Mouse (Mus musculus): ENCODE results near the gene Nptn. TPM values are rescaled to one million over a fixed set of nuclear protein-coding genes. Genes with fewer than 3 reads are reported as not detected.

Gene Nptn
- polyA plus RNA-seq, 1 experiment from 2014 or later = 124 TPM

DNA sequence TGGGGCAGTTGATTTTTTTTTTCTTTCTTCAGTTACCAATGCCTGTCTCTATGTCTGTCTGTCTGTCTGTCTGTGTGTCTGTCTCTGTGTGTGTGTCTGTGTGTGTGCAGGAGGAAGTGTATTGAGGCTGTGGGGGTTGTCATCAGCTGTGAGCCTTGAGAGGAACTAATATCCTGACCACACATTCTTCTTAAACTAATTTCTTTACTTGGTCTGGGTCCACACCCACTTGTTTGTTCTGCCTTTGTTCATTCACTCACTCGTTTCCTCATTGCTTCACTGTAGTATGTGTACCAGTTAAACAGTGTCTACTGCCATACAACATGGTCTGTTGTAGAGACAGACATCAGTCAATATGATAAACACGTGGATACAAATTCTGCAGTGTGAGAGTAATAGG, 45.2 kb downstream of the Nptn start:
- 80% methylated on average over 2 of the region's 2 CpGs for WGBS
- Histone ChIP-seq H3K9ac (no peak overlapping the region), H3K27me3 (no peaks in the 10 kb centered on the region), H3K4me2 (no peak overlapping the region), H3K27ac (no peak overlapping the region), H3K4me3 (no peak overlapping the region), H3K9me3 (no peaks in the 10 kb centered on the region), H3K36me3 (peaks cover 11% of the 10 kb centered on the region; the same call in 1 of the 2 replicates), H3K4me1 (no peaks in the 10 kb centered on the region)
- no peak for ATAC-seq (ENCODE audit: insufficient number of reproducible peaks, low FRiP score, low TSS enrichment, low read depth)

DNA sequence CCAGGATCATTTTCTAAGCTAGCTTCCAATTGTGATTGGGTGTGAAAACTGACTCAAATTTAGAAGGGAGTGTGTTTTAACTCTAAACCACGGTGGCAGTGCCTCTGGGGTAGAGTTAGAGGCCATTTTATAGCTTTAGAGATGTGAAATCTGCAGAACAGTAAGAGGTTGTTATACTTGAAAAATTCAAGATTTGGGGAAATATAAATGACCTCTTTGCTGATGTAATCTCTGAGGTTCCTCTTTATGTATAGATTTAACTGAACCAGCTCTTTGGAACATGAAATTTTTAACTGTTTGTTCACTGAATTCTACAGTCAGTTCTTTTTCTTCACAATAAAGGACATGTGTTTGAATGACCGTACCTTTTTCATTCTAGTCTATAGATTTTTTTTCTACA, 48.4 kb downstream of the Nptn start:
- Histone ChIP-seq H3K27ac (no peak overlapping the region), H3K4me3 (no peak overlapping the region), H3K4me1 (no peaks in the 10 kb centered on the region), H3K36me3 (peaks cover 8% of the 10 kb centered on the region; the same call in 1 of the 2 replicates), H3K9me3 (no peaks in the 10 kb centered on the region), H3K9ac (no peak overlapping the region), H3K4me2 (no peak overlapping the region), H3K27me3 (no peaks in the 10 kb centered on the region)
- ATAC-seq (ENCODE audit: insufficient number of reproducible peaks, low FRiP score, low TSS enrichment, low read depth) = no peak
- WGBS = 49% methylated on average over 2 of the region's 2 CpGs

- ATAC-seq (ENCODE audit: insufficient number of reproducible peaks, low FRiP score, low TSS enrichment, low read depth) = no peak
These were observed 66.6 kb downstream of the Nptn start for GRCm38 (mm10) chr9:58648406-58649264.

GRCm38 (mm10) chr9:58649265-58649626, 67.2 kb downstream of the Nptn start:
- Histone ChIP-seq H3K4me3 (no peak overlapping the region), H3K4me2 (no peak overlapping the region), H3K9ac (no peak overlapping the region), H3K9me3 (no peaks in the 10 kb centered on the region), H3K4me1 (no peaks in the 10 kb centered on the region), H3K36me3 (peaks cover 7% of the 10 kb centered on the region), H3K27ac (no peak overlapping the region), H3K27me3 (no peaks in the 10 kb centered on the region)
- no peak for ATAC-seq (ENCODE audit: insufficient number of reproducible peaks, low FRiP score, low TSS enrichment, low read depth)
- 49% methylated on average over 4 of the region's 4 CpGs for WGBS

More at GRCm38 (mm10) chr9:58648406-58649264, 66.6 kb downstream of the Nptn start:
- no peaks in the 10 kb centered on the region for H3K4me1 ChIP-seq
- peaks cover 7% of the 10 kb centered on the region for H3K36me3 ChIP-seq
- H3K9ac ChIP-seq = no peak overlapping the region
- 87% methylated on average over 6 of the region's 6 CpGs for WGBS
- no peaks in the 10 kb centered on the region for H3K27me3 ChIP-seq
- no peaks in the 10 kb centered on the region for H3K9me3 ChIP-seq
- no peak overlapping the region for H3K4me2 ChIP-seq
- no peak overlapping the region for H3K4me3 ChIP-seq
- no peak overlapping the region for H3K27ac ChIP-seq

DNA sequence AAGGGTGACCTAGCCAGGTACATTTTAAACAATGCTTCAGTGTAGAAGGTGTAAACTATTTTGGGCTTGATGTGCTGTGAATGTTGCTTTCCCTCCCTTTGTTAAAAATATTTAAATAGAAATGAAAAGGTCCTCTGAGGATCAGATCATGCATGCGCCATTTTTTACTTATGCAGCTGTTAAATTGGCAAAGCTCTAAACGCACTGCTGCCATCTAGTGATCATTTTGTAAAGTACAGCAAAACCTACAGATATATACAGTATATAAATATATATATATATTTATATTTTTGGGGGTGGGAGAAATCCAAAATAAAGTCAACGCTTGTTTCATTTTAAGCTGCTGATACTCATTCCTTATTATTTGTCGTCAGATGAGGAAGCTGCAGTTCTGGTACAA, 70.0 kb downstream of the Nptn start:
- no peak overlapping the region for H3K9ac ChIP-seq
- H3K27me3 ChIP-seq = no peaks in the 10 kb centered on the region
- no peak overlapping the region for H3K4me3 ChIP-seq
- no peak overlapping the region for H3K4me2 ChIP-seq
- H3K36me3 ChIP-seq = peaks cover 9% of the 10 kb centered on the region
- H3K27ac ChIP-seq = no peak overlapping the region
- no peaks in the 10 kb centered on the region for H3K4me1 ChIP-seq
- no peak for ATAC-seq (ENCODE audit: insufficient number of reproducible peaks, low FRiP score, low TSS enrichment, low read depth)
- no peaks in the 10 kb centered on the region for H3K9me3 ChIP-seq
- WGBS = 54% methylated on average over 4 of the region's 4 CpGs

GRCm38 (mm10) chr9:58654494-58654893, 72.5 kb downstream of the Nptn start:
- Histone ChIP-seq H3K9ac (no peak overlapping the region), H3K27me3 (no peaks in the 10 kb centered on the region), H3K9me3 (no peaks in the 10 kb centered on the region), H3K4me1 (no peaks in the 10 kb centered on the region), H3K4me2 (no peak overlapping the region), H3K36me3 (peaks cover 29% of the 10 kb centered on the region), H3K4me3 (no peak overlapping the region), H3K27ac (no peak overlapping the region)
- ATAC-seq (ENCODE audit: insufficient number of reproducible peaks, low FRiP score, low TSS enrichment, low read depth) = no peak
- WGBS = 79% methylated on average over 4 of the region's 4 CpGs

DNA sequence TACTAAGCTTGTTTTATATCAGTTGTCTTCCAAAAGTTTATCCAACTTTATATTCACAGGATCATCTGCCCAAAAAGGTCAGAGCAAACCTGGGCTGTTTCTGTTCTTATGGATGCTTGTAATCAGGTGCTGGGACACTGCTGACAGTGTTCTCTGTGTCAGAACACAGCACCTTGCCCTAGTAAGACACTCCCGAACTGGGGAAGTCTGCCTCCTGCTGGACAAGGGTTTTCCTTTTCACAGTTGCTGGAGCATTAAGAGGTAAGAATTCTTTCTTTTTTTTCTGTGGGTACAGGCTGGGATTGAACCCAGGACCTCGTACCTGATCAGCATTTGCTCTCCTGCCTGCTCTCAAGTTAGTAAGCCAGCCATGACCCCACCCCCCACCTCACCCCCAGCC, 74.4 kb downstream of the Nptn start:
- no peak overlapping the region for H3K4me3 ChIP-seq
- peaks cover 35% of the 10 kb centered on the region for H3K36me3 ChIP-seq
- 65% methylated on average over 2 of the region's 2 CpGs for WGBS
- no peaks in the 10 kb centered on the region for H3K9me3 ChIP-seq
- H3K9ac ChIP-seq = no peak overlapping the region
- H3K4me1 ChIP-seq = no peaks in the 10 kb centered on the region
- no peak for ATAC-seq (ENCODE audit: insufficient number of reproducible peaks, low FRiP score, low TSS enrichment, low read depth)
- no peak overlapping the region for H3K4me2 ChIP-seq
- no peak overlapping the region for H3K27ac ChIP-seq
- no peaks in the 10 kb centered on the region for H3K27me3 ChIP-seq

DNA sequence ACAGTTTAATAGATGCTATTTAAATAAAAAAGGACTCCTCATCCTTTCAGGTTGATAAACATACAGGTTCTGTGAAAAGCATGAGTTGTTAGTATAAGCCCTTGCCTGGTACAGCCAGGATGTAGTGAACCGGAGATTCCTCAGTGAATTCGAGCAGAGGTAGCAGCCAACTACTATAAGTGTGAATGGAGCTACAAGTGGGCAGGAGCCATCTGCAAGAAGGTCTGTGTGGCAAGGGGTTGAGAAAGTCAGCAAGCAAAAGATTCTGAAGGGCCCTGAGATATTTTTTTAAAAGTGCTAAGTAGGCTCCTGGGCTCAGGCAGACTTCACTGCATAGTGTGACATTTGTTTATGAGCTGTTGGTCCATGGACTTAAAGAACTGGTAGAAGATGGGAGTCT, 74.8 kb downstream of the Nptn start:
- Histone ChIP-seq H3K27ac (no peak overlapping the region), H3K27me3 (no peaks in the 10 kb centered on the region), H3K9me3 (no peaks in the 10 kb centered on the region), H3K4me3 (no peak overlapping the region), H3K9ac (no peak overlapping the region), H3K4me2 (no peak overlapping the region), H3K36me3 (peaks cover 37% of the 10 kb centered on the region), H3K4me1 (no peaks in the 10 kb centered on the region)
- WGBS = 91% methylated on average over 2 of the region's 2 CpGs
- no peak for ATAC-seq (ENCODE audit: insufficient number of reproducible peaks, low FRiP score, low TSS enrichment, low read depth)

DNA sequence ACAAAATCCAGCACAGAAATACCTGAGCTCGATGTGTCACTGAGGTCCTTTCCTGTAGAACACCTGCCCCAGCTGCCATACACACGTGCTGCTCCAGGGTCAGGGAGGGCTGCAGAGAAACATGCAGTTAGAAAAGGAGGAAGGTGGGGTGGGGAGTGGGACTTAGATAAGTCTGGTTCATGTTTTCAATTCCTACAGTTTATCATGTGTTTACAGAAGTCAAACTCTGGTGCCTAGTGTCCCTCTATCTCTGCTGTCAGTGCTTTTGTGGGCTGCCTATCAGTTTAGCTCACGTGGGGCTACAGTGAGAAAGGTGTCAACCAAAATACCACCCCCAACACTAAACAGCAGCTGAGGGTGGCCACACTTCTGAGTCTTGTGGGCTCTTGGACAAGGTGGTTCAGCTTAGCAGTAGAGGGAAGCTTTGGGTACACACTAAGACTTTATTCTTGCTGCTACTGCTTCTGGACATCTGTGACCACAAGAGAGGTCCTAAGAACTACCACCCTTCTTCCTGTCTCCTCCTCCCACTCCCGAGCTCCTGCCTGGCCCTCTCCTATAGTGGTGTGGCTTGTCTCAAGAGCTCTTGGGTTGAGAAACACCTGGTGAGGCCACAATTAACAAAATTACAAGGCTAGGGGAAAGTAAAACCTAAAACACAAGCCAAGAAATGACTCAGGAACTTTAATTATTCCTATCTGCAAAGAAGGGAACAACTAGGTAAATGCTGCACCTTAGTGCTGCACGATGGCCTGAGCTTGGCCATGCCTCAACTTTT, 75.9 kb downstream of the Nptn start:
- Histone ChIP-seq H3K9ac (no peak overlapping the region), H3K4me2 (no peak overlapping the region), H3K27ac (no peak overlapping the region), H3K4me1 (no peaks in the 10 kb centered on the region), H3K27me3 (no peaks in the 10 kb centered on the region), H3K9me3 (no peaks in the 10 kb centered on the region), H3K4me3 (no peak overlapping the region), H3K36me3 (peaks cover 46% of the 10 kb centered on the region)
- no peak for ATAC-seq (ENCODE audit: insufficient number of reproducible peaks, low FRiP score, low TSS enrichment, low read depth)
- 75% methylated on average over 5 of the region's 5 CpGs for WGBS

GRCm38 (mm10) chr9:58658596-58659309, 76.7 kb downstream of the Nptn start:
- Histone ChIP-seq H3K27me3 (no peaks in the 10 kb centered on the region), H3K4me1 (no peaks in the 10 kb centered on the region), H3K36me3 (peaks cover 46% of the 10 kb centered on the region), H3K27ac (no peak overlapping the region), H3K4me3 (no peak overlapping the region), H3K9me3 (no peaks in the 10 kb centered on the region), H3K4me2 (no peak overlapping the region), H3K9ac (no peak overlapping the region)
- ATAC-seq (ENCODE audit: insufficient number of reproducible peaks, low FRiP score, low TSS enrichment, low read depth) = no peak
- 83% methylated on average over 4 of the region's 4 CpGs for WGBS

GRCm38 (mm10) chr9:58659331-58659730, 77.3 kb downstream of the Nptn start:
- H3K4me2 ChIP-seq = no peak overlapping the region
- H3K36me3 ChIP-seq = peaks cover 46% of the 10 kb centered on the region
- no peaks in the 10 kb centered on the region for H3K9me3 ChIP-seq
- no peak overlapping the region for H3K9ac ChIP-seq
- no peaks in the 10 kb centered on the region for H3K27me3 ChIP-seq
- H3K27ac ChIP-seq = no peak overlapping the region
- H3K4me1 ChIP-seq = no peaks in the 10 kb centered on the region
- WGBS = 75% methylated on average over 3 of the region's 3 CpGs
- H3K4me3 ChIP-seq = no peak overlapping the region
- ATAC-seq (ENCODE audit: insufficient number of reproducible peaks, low FRiP score, low TSS enrichment, low read depth) = no peak

DNA sequence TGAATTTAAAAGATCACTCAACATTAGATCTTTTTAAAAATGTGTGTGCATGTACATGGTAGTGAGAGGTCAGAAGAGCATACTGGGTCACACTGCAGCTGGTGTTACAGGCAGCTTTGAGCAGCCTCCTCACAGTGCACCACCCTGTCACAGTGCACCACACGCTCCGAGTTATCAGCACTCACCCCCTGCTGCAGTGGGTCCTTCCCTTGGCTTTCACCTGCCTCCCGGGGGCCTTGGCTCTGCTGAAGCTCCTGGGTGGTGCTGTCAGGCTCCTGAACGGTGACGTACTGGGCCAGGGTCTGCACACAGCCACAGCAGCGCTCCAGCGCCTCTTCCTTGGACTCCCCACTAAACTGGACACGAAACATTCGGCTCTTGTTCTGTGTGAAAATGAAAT, 77.9 kb downstream of the Nptn start:
- H3K4me1 ChIP-seq = no peaks in the 10 kb centered on the region
- no peak overlapping the region for H3K4me3 ChIP-seq
- 80% methylated on average over 9 of the region's 9 CpGs for WGBS
- H3K36me3 ChIP-seq = peaks cover 46% of the 10 kb centered on the region
- no peak overlapping the region for H3K9ac ChIP-seq
- H3K27ac ChIP-seq = no peak overlapping the region
- ATAC-seq (ENCODE audit: insufficient number of reproducible peaks, low FRiP score, low TSS enrichment, low read depth) = no peak
- no peaks in the 10 kb centered on the region for H3K9me3 ChIP-seq
- no peaks in the 10 kb centered on the region for H3K27me3 ChIP-seq
- H3K4me2 ChIP-seq = no peak overlapping the region

Data from limb, embryonic 15.5 days (tissue).